Mouse (Mus musculus) hindbrain, postnatal 0 days (tissue): ENCODE measurements around the gene Krt34. TPM values are rescaled to one million over a fixed set of nuclear protein-coding genes. Genes with fewer than 3 reads are reported as not detected.

Experiments
- ATAC-seq: fragments of 200-750 bp; cut with Nextera tagmentation; 2 replicates; pipeline ENCODE4 v1.8.0; 2017; ENCODE audit warnings: mild to moderate bottlenecking, moderate TSS enrichment, moderate library complexity
- DNase-seq: peaks from one replicate; pipeline ENCODE4 v3.0.0-alpha.2; 2015; ENCODE audit warnings: low spot score
- H3K27ac ChIP-seq: fragments of 300-500 bp; sonication (generic); 2 replicates; pipeline ENCODE4 v1.5.1; 2014; ENCODE audit warnings: mild to moderate bottlenecking
- H3K27me3 ChIP-seq: fragments of 300-500 bp; sonication (generic); 2 replicates; pipeline ENCODE4 v1.6.1; 2014; ENCODE audit warnings: low read length, mixed read lengths; ENCODE audit not compliant: insufficient read depth
- H3K36me3 ChIP-seq: fragments of 300-500 bp; sonication (generic); 2 replicates; pipeline ENCODE4 v1.6.1; 2014; ENCODE audit warnings: low read length, mixed read lengths; ENCODE audit not compliant: insufficient read depth
- H3K4me1 ChIP-seq: fragments of 300-500 bp; sonication (generic); 2 replicates; pipeline ENCODE4 v1.6.1; 2014; ENCODE audit warnings: antibody characterized with exemption, low read length, mixed read lengths; ENCODE audit not compliant: insufficient read depth
- H3K4me2 ChIP-seq: fragments of 300-500 bp; sonication (generic); 2 replicates; pipeline ENCODE4 v1.6.1; 2014; ENCODE audit warnings: low read depth, mild to moderate bottlenecking, low read length, moderate library complexity, mixed read lengths
- H3K4me3 ChIP-seq: fragments of 300-500 bp; sonication (generic); 2 replicates; pipeline ENCODE4 v1.5.1; 2014; ENCODE audit warnings: low read length
- H3K9ac ChIP-seq: fragments of 300-500 bp; sonication (generic); replicated peaks from 2 replicates; pipeline ENCODE4 v1.6.1; 2014; ENCODE audit warnings: mild to moderate bottlenecking, low read length, moderate library complexity, mixed read lengths
- H3K9me3 ChIP-seq: fragments of 300-500 bp; sonication (generic); 2 replicates; pipeline ENCODE4 v1.6.1; 2016; ENCODE audit warnings: low read length, mixed read lengths
- CTCF ChIP-seq: IDR thresholded peaks from 2 replicates; pipeline ENCODE4 v1.5.1; 2016; ENCODE audit warnings: antibody characterized with exemption, control low read depth, low read depth
- WGBS: fragments of 180-500 bp; shearing (Covaris S2); extraction: QIAGEN DNeasy Blood & Tissue Kit; methylation state at CpG from one replicate; pipeline ENCODE4 v1.1.7; 2014; 5-methylcytosine and 5-hydroxymethylcytosine counted together
- polyA plus RNA-seq: library from polyadenylated mRNA; unstranded; fragments of >200 nt; fragmentation: Nextera tagmentation; extraction: Ambion mirVana; gene quantifications from 2 replicates; pipeline ENCODE4 v1.2.1, GENCODE M21; 2015
- total RNA-seq: library from RNA; depleted of rRNA; stranded (reverse); fragments of >200 nt; gene quantifications from 2 replicates; pipeline ENCODE4 v1.2.3, GENCODE M21; 2014

Krt34 gene
- total and polyA plus RNA-seq, 2 experiments from 2014 or later = not detected

DNA sequence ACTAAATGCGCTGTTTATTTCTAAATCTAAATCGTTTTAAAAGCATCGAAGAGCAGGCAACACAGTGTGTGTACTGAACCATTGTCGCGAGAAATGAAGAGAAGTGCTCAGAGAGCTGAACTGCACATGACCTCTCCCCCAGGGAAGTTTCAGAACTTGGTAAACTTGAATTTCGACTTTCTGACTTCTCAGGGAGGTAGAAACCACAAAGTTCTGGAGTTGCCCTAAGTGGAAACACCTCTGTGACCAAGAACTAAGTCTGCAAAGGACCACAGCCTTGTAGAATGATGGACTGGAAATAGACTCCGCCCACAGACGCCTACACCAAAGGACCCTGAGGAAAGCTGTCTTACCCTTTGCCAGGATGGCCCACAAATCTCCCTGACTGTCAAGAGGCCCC lies 35.4 kb downstream of the Krt34 start:
- no peak for DNase-seq
- no peak for ATAC-seq
- 89% methylated on average over 8 of the region's 8 CpGs for WGBS
- Histone ChIP-seq H3K4me3 (no peak overlapping the region), H3K27ac (no peak overlapping the region), H3K9ac (no peak overlapping the region), H3K27me3 (no peaks in the 10 kb centered on the region), H3K4me2 (no peak overlapping the region), H3K9me3 (0 out of 2 replicates have a peak, but pooled peaks cover 3% of the 10 kb centered on the region), H3K36me3 (no peaks in the 10 kb centered on the region), H3K4me1 (no peaks in the 10 kb centered on the region)
- no peak for TF ChIP-seq CTCF

DNA sequence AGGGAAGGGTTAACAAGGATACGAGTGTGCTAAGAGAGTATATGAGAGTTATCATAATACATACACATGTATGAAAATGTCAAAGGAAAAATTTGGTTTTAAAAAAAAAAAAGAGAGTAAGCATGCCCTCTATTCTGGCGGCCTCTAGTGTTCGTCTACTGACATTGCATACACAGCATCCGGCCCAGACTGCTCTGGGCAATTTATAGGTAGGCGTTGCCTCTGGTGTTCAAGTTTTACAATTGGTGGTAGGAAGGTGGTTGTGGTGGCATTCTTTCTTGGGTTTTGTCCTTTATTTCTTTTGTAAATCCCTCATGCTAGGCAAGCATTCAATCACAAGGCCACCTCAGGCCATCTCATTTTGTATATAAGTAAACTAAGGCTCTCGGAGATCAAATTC lies 36.5 kb downstream of the Krt34 start:
- WGBS = 25% methylated on average over 6 of the region's 6 CpGs
- Histone ChIP-seq H3K4me1 (no peaks in the 10 kb centered on the region), H3K27me3 (no peaks in the 10 kb centered on the region), H3K27ac (no peak overlapping the region), H3K36me3 (no peaks in the 10 kb centered on the region), H3K9me3 (0 out of 2 replicates have a peak, but pooled peaks cover 3% of the 10 kb centered on the region), H3K9ac (no peak overlapping the region), H3K4me2 (no peak overlapping the region), H3K4me3 (no peak overlapping the region)
- DNase-seq = peak; percentile 62
- peak; percentile 85 for TF ChIP-seq CTCF
- no peak for ATAC-seq

DNA sequence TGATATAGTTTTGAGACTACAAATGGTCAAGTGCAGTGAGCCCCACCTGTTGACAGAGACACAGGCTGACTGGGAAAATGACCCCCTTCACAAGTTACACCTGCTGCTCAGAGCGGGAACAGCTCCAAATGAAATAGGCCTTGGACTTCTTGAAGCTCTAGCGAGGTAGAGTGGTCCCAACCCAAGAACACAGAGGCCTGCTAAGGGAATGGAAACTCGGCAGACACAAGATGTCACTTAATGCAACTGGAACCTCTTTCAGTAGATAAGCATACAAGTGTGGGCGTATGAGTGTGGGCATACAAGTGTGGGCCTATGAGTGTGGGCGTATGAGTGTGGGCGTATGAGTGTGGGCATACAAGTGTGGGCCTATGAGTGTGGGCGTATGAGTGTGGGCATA lies 42.3 kb downstream of the Krt34 start:
- no peak overlapping the region for H3K4me2 ChIP-seq
- no peak overlapping the region for H3K27ac ChIP-seq
- no peaks in the 10 kb centered on the region for H3K27me3 ChIP-seq
- WGBS = 95% methylated on average over 7 of the region's 7 CpGs
- DNase-seq (no peak), ATAC-seq (no peak)
- 0 out of 2 replicates have a peak, but pooled peaks cover 3% of the 10 kb centered on the region for H3K9me3 ChIP-seq
- H3K4me3 ChIP-seq = no peak overlapping the region
- no peak overlapping the region for H3K9ac ChIP-seq
- no peak for TF ChIP-seq CTCF
- no peaks in the 10 kb centered on the region for H3K4me1 ChIP-seq
- no peaks in the 10 kb centered on the region for H3K36me3 ChIP-seq

DNA sequence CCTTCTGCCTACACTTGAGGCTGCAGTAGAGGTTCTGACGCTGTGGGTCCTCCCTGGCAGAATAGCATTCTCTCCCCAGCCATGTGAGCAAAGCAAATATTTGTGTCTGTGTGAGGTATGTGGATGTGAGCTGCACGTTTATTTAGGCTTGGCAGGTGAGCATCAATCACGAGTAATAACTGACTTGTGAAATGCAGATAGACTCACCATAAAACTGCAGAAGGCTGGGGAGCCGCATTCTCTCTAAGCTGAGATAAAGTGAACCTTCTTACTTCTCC lies 47.0 kb downstream of the Krt34 start:
- WGBS = 59% methylated on average over 4 of the region's 4 CpGs
- H3K4me1 ChIP-seq = no peaks in the 10 kb centered on the region
- H3K9me3 ChIP-seq = no peaks in the 10 kb centered on the region
- ATAC-seq (no peak), DNase-seq (no peak)
- no peak overlapping the region for H3K4me2 ChIP-seq
- no peaks in the 10 kb centered on the region for H3K36me3 ChIP-seq
- H3K9ac ChIP-seq = no peak overlapping the region
- H3K27ac ChIP-seq = no peak overlapping the region
- H3K4me3 ChIP-seq = no peak overlapping the region
- no peaks in the 10 kb centered on the region for H3K27me3 ChIP-seq
- TF ChIP-seq CTCF = no peak

DNA sequence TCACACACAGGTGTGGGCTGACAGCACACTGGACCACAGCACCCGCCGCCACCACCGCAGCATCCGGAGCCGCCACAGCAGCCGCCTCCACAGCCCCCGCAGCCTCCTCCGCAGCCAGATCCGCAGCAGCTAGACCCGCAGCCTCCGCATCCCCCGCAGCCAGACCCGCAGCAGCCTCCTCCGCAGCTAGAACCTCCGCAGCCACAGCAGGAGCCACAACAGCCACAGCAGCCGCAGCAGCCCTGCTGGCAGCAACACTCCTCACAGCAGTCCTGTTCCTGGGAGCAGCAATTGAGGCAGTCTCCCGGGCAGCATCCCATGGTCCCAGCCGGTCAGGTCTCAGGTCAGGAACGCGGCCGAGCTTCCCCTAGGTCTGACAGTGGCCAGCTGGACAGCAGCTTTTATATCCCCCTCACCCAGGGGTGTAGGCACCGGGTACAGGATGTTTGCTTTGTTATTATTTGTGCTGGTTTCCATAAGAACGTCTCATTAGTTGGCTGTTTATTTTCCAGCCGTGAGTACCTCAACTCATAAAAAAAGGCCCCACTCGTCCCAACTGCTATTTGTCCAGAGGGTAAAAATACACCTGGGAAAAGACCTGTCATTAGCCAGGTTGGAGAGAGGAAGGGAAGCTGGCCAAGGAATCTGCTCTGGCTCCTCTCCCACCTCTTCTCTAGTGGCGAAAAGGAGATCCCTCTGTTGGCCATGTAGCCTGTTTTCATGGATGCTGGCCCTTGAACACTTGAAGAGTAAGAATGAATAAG lies 47.6 kb downstream of the Krt34 start, which contains the start of gene Krtap17-1:
Gene Krtap17-1 (minus strand): TSS at position 375 of the 764 bp plus-strand sequence.
- ATAC-seq (no peak), DNase-seq (peak; percentile 10)
- no peaks in the 10 kb centered on the region for H3K36me3 ChIP-seq
- TF ChIP-seq CTCF = no peak
- 0 out of 2 replicates have a peak within 1 kb of the TSS, but pooled peaks have one; percentile 6 for H3K4me3 ChIP-seq
- 26% methylated on average over 25 of the region's 26 CpGs for WGBS
- no peaks in the 10 kb centered on the region for H3K27me3 ChIP-seq
- no peaks in the 10 kb centered on the region for H3K9me3 ChIP-seq
- no peaks in the 10 kb centered on the region for H3K4me1 ChIP-seq
- H3K9ac ChIP-seq = peak within 1 kb of the TSS; percentile 10; the same call in 1 of the 2 replicates
- H3K4me2 ChIP-seq = peak within 1 kb of the TSS; percentile 42
- H3K27ac ChIP-seq = no peak within 1 kb of the TSS

DNA sequence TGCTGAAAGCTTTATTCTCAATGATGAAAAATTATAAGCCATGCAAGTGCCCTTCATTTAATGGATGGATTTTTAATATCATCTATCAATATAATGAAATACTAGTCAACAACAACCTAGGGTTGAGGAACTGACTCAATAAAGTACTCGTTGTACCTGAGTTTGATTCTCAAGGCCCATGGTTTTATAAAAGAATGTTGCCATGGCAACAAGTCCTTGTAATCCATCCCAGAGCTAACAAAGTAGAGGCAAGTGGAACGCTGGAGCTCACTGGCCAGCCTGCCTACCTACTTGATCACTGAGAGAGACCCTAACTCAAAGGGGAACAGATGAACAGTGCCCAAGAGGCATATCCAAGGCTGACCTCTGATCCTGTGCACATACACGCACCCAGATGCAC lies 50.8 kb downstream of the Krt34 start:
- ATAC-seq (no peak), DNase-seq (peak; percentile 59)
- no peak overlapping the region for H3K4me2 ChIP-seq
- H3K4me3 ChIP-seq = no peak overlapping the region
- H3K9me3 ChIP-seq = no peaks in the 10 kb centered on the region
- 60% methylated on average over 3 of the region's 3 CpGs for WGBS
- no peak overlapping the region for H3K9ac ChIP-seq
- H3K36me3 ChIP-seq = no peaks in the 10 kb centered on the region
- no peak for TF ChIP-seq CTCF
- no peaks in the 10 kb centered on the region for H3K27me3 ChIP-seq
- H3K4me1 ChIP-seq = no peaks in the 10 kb centered on the region
- H3K27ac ChIP-seq = no peak overlapping the region

DNA sequence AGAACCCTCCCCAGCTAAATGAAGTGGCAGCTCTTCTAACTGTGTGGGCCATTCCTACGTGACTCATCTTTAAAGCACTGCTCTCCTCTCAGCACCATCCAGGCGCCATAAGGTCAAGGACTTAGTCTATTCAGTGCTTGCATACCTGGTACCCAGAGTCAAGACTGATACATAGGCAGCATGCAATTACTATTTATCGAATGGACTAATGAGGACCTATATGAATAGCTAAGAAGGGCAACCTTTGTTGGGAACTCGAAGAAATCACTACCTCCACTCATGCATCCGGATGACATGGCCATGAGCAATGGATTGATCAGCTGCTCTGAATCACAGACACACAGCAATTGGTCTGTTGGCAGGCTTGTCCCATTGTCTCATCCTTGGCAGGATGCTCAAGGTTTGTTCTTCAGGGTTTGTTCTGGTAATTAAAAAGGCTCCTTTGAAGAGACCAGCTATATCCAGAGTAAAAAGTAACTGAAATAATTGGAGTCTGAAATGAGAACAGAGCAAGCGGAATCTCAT lies 51.4 kb downstream of the Krt34 start:
- Histone ChIP-seq H3K9ac (no peak overlapping the region), H3K27me3 (no peaks in the 10 kb centered on the region), H3K27ac (no peak overlapping the region), H3K4me3 (no peak overlapping the region), H3K4me2 (no peak overlapping the region), H3K4me1 (no peaks in the 10 kb centered on the region), H3K36me3 (no peaks in the 10 kb centered on the region), H3K9me3 (no peaks in the 10 kb centered on the region)
- DNase-seq (no peak), ATAC-seq (no peak)
- WGBS = 80% methylated on average over 6 of the region's 6 CpGs
- TF ChIP-seq CTCF = no peak
